Mouse (Mus musculus): ENCODE results near the gene Dvl2.
"Not testable (repeated sequence)": the region's sequence is repeated elsewhere in the genome, so short reads cannot be mapped to it uniquely, and the experiment has no call there.

Gene Dvl2

DNA sequence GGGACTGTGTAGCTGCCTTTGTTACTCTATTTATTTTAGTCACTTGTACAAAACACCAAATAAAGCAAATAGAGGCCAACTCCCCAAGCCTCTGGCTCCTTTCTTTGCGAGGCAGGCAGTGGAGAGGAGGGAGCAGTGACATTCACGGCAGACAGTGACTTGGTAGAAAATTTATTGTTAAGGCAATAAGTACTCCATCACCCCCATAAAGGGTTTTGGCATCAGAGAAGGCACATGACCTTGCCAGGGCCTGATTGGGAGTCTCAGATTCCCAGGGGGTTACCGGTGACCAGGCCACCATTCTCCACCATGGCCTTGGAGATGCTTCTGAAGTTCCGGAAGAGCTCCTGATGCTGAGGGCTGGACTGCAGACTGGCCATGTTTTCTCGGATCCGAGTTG lies 9.6 kb downstream of the Dvl2 start:
- no peak for DNase-seq (ENCODE audit: low read depth, low spot score)

DNA sequence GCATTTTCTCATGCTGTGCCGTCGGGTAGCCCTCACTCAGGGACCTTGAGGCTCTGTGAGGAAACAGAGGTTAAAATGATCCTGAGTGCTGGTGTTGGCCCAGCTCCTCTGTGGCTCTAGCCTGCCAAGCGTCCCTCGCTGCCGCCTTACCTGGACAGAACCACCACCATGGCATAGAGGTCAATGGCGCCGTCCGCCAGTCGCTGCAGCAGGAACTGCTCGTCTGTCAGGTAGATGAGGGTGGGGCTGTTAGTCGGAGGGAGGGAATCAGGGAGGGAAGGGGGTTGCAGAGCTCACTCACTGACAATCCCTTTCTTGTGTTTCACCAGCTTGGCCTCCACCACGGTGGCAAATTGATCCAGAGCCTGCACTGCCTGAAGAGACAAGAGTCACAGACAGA lies 10.2 kb downstream of the Dvl2 start:
- DNase-seq (ENCODE audit: low read depth, low spot score) = no peak

DNA sequence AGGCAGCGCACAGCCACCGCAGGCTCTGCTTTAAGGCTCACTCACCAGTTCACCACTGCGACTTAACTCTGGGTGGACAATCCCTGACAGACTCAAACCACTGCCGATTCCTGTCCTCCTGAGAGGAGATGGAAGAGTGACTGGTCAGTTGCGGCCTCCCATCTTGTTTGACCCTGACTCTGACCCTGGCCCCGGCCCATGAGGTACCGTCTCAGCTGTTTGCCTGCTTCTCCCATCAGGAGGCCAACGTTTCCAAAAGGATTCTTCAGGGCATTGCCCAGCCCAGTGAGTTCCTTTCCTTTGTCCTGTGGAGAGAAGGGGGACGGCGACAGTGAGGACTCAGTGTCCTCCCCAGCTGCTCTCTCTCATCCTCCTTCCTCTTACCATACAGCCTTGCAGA lies 10.6 kb downstream of the Dvl2 start:
- DNase-seq (ENCODE audit: low read depth, low spot score) = no peak

DNA sequence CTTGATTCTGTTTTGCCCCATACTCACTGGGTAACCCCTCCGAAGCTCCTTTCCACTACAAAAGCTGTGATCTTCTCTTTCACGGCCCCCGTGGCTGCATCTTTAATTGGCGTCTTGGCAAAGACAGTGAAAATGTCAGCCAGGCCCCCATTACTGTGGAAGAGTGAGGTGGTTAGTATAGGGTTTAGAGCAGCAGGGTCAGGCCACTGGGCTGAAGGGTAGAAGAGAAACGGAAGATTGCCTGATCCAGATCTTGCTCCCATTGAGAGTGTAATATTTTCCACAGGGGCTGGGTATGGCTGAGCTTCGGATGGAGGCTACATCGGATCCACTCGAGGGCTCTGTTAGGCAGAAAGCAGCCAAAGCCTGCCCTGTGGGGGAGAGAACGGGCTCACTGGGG lies 12.5 kb downstream of the Dvl2 start:
- DNase-seq (ENCODE audit: low read depth, low spot score) = no peak

DNA sequence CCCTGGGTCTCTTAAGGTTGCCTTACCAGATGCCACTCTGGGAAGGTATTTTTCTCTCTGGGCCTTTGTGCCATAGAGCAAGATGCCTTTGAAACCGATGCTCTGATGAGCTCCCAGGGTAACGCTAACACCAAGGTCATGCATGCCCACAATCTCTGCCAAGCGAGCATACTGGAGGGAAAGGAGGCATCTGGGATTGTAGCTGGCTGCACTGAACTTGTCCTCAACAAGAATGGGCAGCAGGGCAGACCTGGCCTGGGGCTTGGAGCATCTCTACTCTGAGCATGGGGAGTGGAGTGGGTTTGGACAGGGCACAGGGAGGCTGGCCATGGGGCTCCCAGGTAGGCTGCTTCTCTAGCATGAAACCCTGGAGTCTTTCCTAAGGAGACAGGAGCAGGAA lies 13.0 kb downstream of the Dvl2 start:
- DNase-seq (ENCODE audit: low read depth, low spot score) = no peak

DNA sequence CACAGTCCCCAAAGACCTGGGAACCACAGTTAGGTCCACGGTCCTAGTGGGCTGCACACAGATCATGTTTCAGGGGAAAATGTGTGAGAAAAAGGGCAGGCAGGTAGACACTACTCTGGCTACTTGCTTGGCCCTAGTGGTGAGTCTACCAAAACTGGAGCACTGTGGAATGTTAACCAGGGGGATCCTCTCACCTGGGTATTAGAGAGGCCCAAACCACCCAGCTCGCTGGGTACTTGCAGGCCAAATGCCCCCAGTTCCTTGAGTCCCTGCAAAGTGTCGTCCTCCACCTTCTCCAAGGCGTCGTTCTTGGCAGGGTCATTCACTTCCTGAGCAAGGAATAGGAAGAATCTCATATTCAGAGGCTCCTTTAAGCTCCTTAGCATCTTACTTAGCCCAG lies 13.7 kb downstream of the Dvl2 start:
- no peak for DNase-seq (ENCODE audit: low read depth, low spot score)

DNA sequence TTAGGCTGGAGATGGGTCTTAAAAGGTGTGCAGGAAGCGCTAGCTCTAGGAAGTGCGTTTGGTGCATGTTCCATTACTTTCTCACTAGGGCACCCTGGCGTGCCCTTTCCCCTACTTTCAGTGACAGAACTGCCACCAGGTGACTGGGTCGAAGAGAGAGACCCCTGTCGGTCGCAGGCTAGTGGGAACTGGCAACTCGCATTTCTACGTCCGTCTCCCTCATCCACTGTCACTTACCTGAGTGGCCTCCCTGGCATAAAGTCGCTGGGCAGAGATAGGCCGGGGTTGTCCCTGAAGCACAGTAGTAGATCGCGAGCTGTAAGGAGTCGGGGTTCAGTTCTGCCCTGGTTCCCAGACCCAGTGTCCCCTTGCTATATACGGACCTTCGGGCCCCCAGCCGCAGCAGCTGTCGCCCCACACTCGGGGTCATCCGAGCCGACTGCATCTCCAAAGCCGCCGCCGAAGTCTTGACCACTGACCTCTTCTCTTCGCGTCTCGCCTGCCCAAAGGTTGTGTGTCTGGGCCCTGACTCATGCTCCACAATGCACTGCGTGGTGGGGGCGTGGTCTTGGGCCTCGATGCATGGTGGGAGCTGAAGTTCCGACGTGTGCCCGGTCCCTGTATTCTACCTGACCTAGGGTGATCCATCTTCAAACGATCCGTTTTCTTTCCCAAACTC lies 14.6 kb downstream of the Dvl2 start, which contains the start of gene Acadvl:
Acadvl (minus strand) TSS at position 532 of the 679 bp plus-strand sequence.
- peak; percentile 81 for DNase-seq (ENCODE audit: low read depth, low spot score)

DNA sequence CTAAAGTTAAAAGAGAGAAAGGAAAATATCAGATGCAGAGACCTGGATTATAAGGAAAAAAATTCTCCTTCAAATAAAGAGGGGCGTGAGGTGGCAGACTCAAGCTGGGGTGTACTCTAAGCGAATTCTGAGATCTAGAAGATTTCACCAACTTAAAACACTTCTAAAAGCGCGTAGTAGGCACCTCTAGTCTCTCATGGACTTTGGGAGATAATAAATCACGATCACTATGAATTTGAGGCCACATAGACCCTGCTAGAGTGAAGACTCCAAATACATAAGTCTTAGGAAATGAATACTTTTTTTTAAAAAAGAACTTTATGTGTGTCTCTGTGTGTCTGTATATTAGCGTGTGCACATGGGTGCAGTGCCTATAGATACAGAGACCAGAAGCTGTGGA lies 15.3 kb downstream of the Dvl2 start:
- no peak for DNase-seq (ENCODE audit: low read depth, low spot score)

DNA sequence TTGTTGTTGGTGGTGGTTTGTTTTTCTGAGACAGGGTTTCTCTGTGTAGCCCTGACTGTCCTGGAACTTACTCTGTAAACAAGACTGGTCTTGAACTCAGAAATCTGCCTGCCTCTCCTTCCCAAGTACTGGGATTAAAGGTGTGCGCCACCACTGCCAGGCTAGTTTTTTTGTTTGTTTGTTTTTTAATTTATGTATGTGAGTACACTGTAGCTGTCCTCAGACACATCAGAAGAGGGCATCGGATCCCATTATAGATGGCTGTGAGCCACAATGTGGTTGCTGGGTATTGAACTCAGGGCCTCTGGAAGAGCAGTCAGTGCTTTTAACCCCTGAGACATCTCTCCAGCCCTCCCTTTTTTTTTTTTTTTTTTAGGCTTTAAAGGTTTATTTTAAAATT lies 15.8 kb downstream of the Dvl2 start:
- not testable (repeated sequence) for DNase-seq (ENCODE audit: low read depth, low spot score)

DNA sequence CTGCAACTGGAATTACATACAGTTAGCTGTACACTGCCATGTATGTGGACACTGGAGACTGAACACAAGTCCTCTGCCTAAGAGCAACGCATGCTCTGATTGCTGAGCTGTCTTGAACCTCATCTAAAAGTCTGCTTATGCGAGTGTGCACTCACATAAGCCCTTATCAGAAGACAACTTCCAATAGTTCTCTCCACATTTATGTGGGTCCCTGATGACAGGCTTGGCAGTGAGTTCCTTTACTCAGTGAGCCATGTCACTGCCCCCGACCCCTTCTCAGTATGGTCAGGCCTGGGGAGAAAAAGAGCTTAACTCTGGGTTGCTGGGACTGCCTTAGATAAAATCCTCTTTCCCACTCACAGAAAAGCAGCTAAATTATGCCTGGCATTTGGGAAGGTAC lies 16.3 kb downstream of the Dvl2 start, which contains the start of gene Dlg4:
Dlg4 (plus strand) TSS at position 274 of the 400 bp plus-strand sequence.
- no peak for DNase-seq (ENCODE audit: low read depth, low spot score)

DNA sequence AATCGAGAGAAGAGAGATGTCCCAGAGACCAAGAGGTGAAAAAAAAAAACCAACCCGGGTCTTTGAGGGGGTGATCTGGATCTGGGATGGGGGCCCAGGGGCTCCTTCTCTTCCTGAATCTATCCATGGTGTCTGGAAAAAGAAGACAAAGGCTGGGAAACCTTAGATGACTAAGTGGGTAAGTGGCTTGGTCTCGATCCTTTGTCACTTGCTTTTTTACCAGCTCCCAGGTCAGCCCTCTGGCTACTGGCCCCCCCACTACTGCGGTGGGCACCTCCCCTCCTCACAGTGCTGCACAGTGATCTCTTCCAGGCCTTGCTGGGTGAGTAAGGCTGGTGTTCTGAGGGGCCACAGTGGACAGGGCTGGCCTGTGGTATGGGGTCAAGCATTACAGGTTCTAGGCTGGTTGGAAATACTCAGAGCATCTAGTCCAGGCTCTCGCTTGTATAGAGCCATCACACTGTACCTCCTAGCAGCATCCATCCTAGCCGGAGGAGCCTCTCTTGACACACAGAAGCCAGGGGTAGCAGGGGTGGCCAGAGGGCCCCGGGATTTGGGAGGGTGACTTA lies 16.9 kb downstream of the Dvl2 start:
- no peak for DNase-seq (ENCODE audit: low read depth, low spot score)

DNA sequence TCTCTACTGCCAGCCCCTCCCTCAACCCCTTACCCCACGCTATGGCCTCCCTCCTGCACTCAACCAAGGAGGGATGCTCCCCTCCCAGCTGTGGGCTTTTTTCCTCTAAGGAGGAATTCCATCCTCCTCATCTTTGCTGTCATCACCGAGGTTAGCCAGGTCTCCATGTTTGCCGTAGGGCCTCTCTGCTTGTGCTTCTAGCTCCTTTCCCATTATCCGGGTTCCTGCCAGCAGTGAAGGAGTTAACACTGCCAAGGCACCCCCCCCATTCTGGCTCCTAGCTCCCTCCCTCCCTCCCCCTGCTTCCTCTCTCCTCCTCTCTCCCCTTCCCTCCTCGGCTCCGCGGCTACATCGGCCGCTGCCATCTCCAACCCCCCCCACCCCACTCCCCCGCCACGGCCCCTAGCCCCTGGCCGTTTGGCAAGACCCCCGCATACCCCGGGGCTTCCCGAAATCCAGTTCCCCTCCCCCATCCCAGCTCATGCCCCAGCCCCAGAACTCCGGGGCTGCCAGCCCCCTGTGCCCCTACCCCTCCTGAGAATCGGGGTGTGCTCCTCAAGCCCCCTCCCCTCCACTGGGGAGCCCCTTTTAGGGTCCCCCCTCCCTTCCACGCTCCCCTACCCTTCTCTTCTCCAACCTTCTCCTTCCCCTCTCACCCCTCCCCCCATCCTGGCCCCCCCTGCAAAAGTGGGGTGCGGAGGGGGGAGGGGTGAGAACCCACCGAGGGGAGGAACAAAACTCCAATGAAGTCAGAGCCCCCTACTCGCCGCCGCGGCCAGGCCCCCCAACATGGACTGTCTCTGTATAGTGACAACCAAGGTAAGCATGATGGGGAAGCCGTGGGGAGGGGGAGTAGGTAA lies 18.0 kb downstream of the Dvl2 start:
- peak; percentile 89 for DNase-seq (ENCODE audit: low read depth, low spot score)

DNA sequence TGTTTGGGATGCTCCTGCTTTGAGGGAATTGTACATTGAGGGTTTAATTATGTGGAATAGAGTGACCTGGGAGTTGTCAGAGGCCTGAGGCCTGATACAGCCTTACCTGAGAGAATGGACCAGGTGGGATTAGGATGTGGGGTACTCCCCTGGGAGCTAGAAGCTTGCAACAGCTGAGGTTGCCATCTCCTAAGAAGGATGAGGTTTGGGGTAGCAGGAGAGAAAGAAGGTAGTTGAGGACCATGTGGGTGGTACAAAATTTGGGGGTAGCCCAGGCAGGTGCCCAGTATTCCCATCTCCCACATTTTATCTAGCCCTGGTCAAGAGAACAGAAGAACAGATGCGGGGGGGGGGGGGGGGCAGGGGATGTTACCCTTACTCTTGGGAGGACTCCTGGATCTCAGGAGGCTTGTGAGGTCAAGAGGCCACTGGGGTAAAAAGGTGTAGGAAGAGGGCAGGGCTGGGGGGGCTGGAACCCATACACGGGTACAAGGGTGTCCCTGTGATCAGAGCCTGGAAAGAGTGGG lies 19.2 kb downstream of the Dvl2 start:
- DNase-seq (ENCODE audit: low read depth, low spot score) = no peak

DNA sequence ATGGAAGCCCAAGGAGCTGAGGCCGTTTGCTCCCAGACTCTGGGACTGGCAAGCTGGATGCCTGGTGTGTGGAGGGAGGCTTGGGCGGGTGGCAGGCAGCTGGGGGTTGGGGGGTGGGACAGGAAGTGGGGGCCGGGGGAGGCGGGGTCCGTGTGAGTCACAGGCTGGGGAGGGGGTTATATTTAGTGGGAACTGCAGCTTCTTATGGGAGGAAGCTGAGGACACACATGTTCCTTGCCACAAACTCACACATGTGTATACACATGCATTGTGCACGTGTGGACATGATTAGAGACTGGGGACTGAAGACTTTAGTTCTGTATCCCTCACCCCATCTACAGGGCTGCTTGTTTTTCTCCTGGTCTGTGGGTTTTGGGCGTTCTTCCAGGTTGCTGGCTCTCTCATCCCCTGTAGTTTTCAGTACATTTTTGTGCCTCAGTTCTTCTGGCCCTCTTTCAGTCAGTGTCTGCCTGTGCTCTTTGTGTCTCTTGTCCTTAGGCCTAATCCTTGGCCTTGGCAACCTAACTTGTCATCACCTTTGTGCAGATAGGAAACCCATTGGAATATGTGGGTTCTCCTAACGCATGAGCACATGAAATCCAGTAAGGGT lies 19.7 kb downstream of the Dvl2 start:
- DNase-seq (ENCODE audit: low read depth, low spot score) = no peak

DNA sequence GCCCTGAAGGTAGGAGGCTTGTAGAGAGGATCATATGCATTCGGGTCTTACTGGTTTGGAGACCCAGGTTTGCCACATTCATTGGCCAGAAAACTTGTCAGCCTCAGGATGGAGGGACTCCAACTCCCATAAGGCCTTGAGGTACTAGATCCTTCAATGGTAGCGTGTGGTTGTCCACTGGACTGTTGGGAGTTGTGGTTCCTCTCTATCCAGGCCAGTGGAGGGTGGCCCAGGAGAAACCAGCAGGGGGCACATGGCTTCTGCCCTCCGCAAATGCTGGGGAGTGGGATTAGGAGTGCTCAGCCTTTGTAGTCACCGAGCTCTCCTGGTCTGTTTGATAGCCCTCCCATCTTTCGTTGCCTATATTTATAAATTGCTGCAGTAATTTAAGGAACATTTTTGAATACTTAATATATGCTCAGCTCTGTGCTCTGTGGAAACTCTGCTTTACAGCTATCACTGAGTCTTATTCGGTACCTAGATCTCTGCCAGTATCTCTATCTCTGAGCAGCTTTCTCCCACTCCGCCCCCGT lies 20.4 kb downstream of the Dvl2 start:
- DNase-seq (ENCODE audit: low read depth, low spot score) = peak; percentile 89

DNA sequence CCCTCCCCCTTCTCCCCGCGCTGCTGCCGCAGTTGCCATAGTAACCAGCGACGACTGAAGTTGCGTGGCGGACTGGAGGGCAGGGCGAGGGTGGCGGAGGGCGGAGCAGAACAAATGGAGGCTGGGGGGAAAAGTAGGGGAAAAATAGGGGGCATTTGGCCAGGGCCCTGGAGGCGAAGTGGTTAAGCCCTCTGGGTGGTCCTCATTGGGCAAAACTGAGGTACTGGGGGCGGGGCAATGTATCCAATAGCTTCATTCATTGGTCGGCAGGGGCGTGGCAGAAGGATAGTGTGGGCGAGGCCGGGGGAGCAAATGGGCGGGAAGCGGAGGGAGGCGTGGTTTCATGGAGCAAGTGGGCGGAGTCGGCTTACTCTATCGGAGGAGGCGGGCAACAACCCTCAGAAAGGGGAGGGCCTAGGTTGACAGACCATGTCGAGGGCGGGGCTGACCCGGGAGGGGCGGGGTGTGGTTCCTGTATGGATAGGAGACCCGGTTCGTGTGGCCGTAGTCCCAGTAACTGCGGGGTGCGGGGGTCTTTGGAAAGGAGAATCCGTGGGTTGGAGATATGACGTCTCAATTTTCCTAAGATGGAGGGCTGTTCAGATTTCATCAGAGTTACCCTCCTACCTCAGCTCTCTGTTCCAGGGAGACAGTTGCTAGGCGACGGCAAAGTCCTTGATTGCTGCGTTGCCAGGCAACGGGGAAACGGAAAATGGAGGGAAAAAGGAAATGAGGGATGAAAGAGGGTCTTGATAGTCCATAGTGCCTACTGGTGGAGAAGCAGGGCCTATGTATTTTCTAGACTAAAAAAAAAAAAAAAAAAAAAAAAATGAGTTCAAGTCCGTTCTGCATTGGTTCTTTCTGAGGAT lies 21.1 kb downstream of the Dvl2 start:
- DNase-seq (ENCODE audit: low read depth, low spot score) = peak; percentile 98

DNA sequence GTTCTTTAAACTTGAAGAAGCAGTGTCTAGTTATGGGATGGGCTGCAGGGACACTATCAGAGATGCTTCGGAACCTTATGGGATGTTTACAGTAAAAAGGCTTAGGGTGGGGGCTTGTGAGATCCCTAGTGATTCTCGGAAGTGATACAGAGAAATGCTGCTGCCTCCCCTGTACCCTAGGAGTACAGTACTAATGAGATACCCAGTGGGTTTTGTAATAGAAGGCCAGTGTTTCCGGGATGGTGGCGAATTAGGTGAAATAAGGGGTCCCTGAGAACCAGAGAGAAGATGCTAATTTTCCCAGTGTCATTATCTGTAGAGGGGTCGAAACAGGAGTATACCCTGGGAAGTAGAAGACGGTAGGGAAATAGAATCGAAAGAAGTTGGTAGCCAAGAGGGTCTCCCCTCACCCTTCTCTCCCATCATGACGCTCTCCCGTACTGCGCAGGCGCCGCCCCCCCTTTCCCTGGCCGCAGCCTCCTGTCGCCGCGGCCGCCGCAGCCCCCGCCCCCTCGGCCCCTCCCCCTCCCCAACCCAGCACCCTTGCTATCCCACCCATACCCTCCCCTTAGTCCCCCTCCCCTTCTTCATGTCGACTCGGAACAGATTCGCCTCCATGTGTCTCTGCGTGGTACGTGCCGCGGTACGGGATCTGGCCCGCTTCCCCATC lies 23.2 kb downstream of the Dvl2 start:
- DNase-seq (ENCODE audit: low read depth, low spot score) = peak; percentile 49

DNA sequence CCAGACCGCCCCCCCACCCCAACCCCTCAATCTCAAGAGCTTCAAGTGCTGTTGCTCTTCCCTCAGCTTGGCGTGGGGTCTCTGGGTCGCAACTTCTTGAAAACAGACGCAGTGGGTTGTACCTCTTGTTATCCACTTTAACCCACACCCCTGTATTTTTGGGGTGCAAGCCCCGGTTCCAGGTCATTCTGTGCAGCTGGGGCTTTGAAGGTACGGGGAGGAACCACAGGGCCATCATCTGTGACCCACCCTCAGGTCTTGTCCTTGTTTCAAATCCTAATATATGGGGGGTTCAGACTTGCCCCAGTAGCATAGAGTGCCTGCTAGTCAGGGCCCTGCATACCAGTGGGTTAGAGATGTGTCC lies 23.7 kb downstream of the Dvl2 start:
- DNase-seq (ENCODE audit: low read depth, low spot score) = no peak

DNA sequence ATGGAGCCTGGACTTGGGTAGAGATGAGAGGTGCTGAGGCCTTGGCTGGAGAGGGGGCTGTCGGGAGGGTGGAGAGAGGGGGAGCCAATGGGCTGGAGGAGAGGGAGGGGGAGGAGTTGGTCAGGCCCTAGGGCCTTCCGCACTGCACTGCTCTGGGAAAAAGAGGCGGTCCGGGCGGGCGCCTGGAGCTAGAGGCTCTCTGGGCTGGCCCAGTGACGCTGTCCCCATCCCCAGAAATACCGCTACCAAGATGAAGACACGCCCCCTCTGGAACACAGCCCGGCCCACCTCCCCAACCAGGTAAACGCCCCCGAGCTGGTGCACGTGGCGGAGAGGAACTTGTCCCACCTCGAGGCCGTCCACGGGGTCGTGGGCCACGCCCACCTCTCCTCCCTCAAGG lies 26.3 kb downstream of the Dvl2 start:
- DNase-seq (ENCODE audit: low read depth, low spot score) = peak; percentile 66

DNA sequence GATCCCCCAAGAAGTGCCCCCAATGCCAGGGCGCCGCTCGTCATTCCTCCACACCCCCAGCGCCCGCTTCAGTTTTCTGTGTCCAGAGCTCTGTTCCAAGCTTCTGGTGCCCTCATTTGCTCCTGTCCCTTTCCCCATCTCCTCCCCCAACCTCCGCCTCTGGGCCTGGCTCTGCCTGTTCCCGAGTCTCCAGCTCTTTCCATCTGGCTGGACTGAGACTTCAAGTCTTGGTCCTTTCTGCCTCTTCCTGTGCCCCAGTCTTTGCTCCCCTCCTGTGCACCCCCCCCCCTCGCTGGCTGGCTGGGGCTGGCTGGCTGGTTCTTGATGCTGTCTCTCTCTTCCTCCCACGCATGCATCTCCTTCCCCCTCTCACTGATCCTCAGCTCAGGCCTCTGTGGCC lies 27.0 kb downstream of the Dvl2 start:
- DNase-seq (ENCODE audit: low read depth, low spot score) = no peak

Measured in mesoderm, embryonic 11.5 days (tissue).